Mouse (Mus musculus) cerebellum, adult 2 months (tissue): ENCODE data around the gene Tprg.

Source experiments
- CTCF ChIP-seq: fragments of 200-500 bp; IDR thresholded peaks from 2 replicates; pipeline ENCODE4 v1.5.1; 2011; ENCODE audit warnings: low read depth, mild to moderate bottlenecking, control low read depth, low read length, moderate library complexity, borderline replicate concordance; ENCODE audit not compliant: insufficient read depth
- POLR2A ChIP-seq: fragments of 200-500 bp; IDR thresholded peaks from 2 replicates; pipeline ENCODE4 v1.6.1; 2011; ENCODE audit warnings: low read length, control low read depth, borderline replicate concordance; ENCODE audit not compliant: insufficient read depth

DNA sequence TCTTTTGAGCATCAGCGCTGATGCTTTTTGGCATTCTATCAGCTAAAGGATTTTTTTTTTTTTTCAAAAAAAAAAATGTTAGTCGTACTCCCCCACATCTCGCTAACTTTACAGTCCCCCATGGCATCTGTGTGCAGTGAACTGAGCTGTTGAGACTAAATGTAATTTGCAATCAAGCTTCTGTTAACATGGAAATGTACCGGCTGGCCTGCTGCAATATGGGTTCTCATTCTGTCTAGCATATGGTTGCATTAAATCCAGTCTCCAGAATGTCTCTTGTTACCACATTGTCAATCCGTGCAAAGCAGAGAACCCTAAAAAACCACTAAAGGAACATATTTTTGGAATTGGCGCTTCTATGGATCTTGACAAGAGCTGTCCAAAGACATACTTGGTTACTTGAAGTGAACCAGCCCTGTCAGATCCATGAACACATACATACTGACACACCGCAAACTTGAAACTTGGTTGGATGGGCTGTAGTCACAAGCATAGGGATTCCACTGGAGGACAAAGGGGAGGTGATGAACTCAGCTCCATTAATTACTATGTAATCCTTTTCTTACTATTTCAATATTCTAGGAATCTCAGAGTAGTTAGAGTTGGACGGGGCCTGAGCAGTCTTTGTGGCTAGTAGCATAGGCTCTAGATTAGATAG lies 30.9 kb upstream of the Tprg start:
- TF ChIP-seq POLR2A (no peak), CTCF (no peak)
